Mouse (Mus musculus) MEL (cell line): ENCODE measurements around the gene Gsap. TPM values are rescaled to one million over a fixed set of nuclear protein-coding genes. Genes with fewer than 3 reads are reported as not detected.
A peak's percentile ranks its signal among the peaks of the same experiment; 100 is the strongest.

Experiments used
- DNase-seq: peaks from one replicate; pipeline ENCODE4 v3.0.0; 2011; ENCODE audit warnings: low read depth, low spot score
- H3K27ac ChIP-seq: 2 replicates; pipeline ENCODE4 v1.5.1; 2012; ENCODE audit warnings: low read depth, mild to moderate bottlenecking, control low read depth, low read length, moderate library complexity; ENCODE audit not compliant: control insufficient read depth
- H3K27me3 ChIP-seq, 2 experiments: fragments of 150-350 bp in 1 of 2; sonication (generic) in 1 of 2; 2 replicates each; pipeline ENCODE4 v1.6.1; 2012; ENCODE audit warnings: low read length in 2 of 2, mild to moderate bottlenecking in 2 of 2, improper control_type of control experiment in 1 of 2, moderate library complexity in 1 of 2; ENCODE audit not compliant: insufficient read depth in 2 of 2, control insufficient read depth in 1 of 2
- H3K36me3 ChIP-seq, 2 experiments: 2 replicates each; pipeline ENCODE4 v1.6.1; 2012 to 2014; ENCODE audit warnings: low read length in 2 of 2, improper control_type of control experiment in 1 of 2, inconsistent platforms in 1 of 2, mild to moderate bottlenecking in 1 of 2; ENCODE audit not compliant: insufficient read depth in 2 of 2, control insufficient read depth in 1 of 2
- H3K4me1 ChIP-seq, 2 experiments: fragments of 150-350 bp in 1 of 2; sonication (generic) in 1 of 2; 2 replicates each; pipeline ENCODE4 v1.6.1; 2012; ENCODE audit warnings: low read length in 2 of 2, improper control_type of control experiment in 1 of 2, mild to moderate bottlenecking in 1 of 2; ENCODE audit not compliant: insufficient read depth in 2 of 2, control insufficient read depth in 1 of 2
- H3K4me3 ChIP-seq, 2 experiments: fragments of 150-350 bp in 1 of 2; sonication (generic) in 1 of 2; 2 replicates each; pipeline ENCODE4 v1.5.1; 2012; ENCODE audit warnings: low read depth in 2 of 2, low read length in 2 of 2, mild to moderate bottlenecking in 2 of 2, moderate library complexity in 2 of 2, control low read depth in 1 of 2, improper control_type of control experiment in 1 of 2; ENCODE audit not compliant: control insufficient read depth in 1 of 2, insufficient read depth in 1 of 2
- H3K79me2 ChIP-seq: 2 replicates; pipeline ENCODE4 v1.6.1; 2012; ENCODE audit warnings: mild to moderate bottlenecking, low read length, moderate library complexity; ENCODE audit not compliant: control insufficient read depth, poor library complexity, insufficient read depth
- H3K9ac ChIP-seq: 2 replicates; pipeline ENCODE4 v1.6.1; 2012; ENCODE audit warnings: low read depth, mild to moderate bottlenecking, control low read depth, low read length, moderate library complexity; ENCODE audit not compliant: control insufficient read depth, poor library complexity, severe bottlenecking
- H3K9me3 ChIP-seq: fragments of 150-350 bp; sonication (generic); replicated peaks from 2 replicates; pipeline ENCODE4 v1.6.1; 2012; ENCODE audit warnings: mild to moderate bottlenecking, low read length, improper control_type of control experiment, moderate library complexity; ENCODE audit not compliant: insufficient read depth
- CHD1 ChIP-seq: IDR thresholded peaks from 2 replicates; pipeline ENCODE4 v1.6.1; 2012; ENCODE audit warnings: low read depth, mild to moderate bottlenecking, inconsistent platforms, low read length, improper control_type of control experiment
- CHD2 ChIP-seq: IDR thresholded peaks from 2 replicates; pipeline ENCODE4 v1.6.1; 2011; ENCODE audit warnings: low read length, improper control_type of control experiment
- GABPA ChIP-seq: IDR thresholded peaks from 2 replicates; pipeline ENCODE4 v1.6.1; 2012; ENCODE audit warnings: low read depth, mild to moderate bottlenecking, inconsistent platforms, low read length, improper control_type of control experiment, moderate library complexity
- MAFK ChIP-seq: IDR thresholded peaks from 2 replicates; pipeline ENCODE4 v1.6.1; 2011; ENCODE audit warnings: low read depth, mild to moderate bottlenecking, low read length, improper control_type of control experiment, borderline replicate concordance
- MAX ChIP-seq: IDR thresholded peaks from 2 replicates; pipeline ENCODE4 v1.6.1; 2011; ENCODE audit warnings: low read length, improper control_type of control experiment
- MXI1 ChIP-seq: IDR thresholded peaks from 2 replicates; pipeline ENCODE4 v1.6.1; 2011; ENCODE audit warnings: mild to moderate bottlenecking, low read depth, low read length, improper control_type of control experiment
- MYB ChIP-seq: IDR thresholded peaks from 2 replicates; pipeline ENCODE4 v1.6.1; 2011; ENCODE audit warnings: mild to moderate bottlenecking, low read depth, low read length, improper control_type of control experiment
- NELFE ChIP-seq: IDR thresholded peaks from 2 replicates; pipeline ENCODE4 v1.6.1; 2011; ENCODE audit warnings: low read depth, low read length, improper control_type of control experiment
- POLR2AphosphoS5 ChIP-seq: IDR thresholded peaks from 2 replicates; pipeline ENCODE4 v1.6.1; 2012; ENCODE audit warnings: low read depth, borderline replicate concordance, mild to moderate bottlenecking, inconsistent platforms, low read length, moderate library complexity, mixed read lengths
- RAD21 ChIP-seq: IDR thresholded peaks from 2 replicates; pipeline ENCODE4 v1.6.1; 2011; ENCODE audit warnings: mild to moderate bottlenecking, low read depth, low read length, improper control_type of control experiment
- RCOR1 ChIP-seq: IDR thresholded peaks from 2 replicates; pipeline ENCODE4 v1.6.1; 2012; ENCODE audit warnings: low read depth, mild to moderate bottlenecking, inconsistent platforms, low read length, improper control_type of control experiment
- USF1 ChIP-seq: IDR thresholded peaks from 2 replicates; pipeline ENCODE4 v1.6.1; 2014; ENCODE audit warnings: low read depth, mild to moderate bottlenecking, inconsistent platforms, low read length, improper control_type of control experiment, moderate library complexity
- ZKSCAN1 ChIP-seq: IDR thresholded peaks from 2 replicates; pipeline ENCODE4 v1.6.1; 2012; ENCODE audit warnings: low read depth, mild to moderate bottlenecking, inconsistent platforms, low read length, improper control_type of control experiment, moderate library complexity
- ZNF384 ChIP-seq: IDR thresholded peaks from 2 replicates; pipeline ENCODE4 v1.6.1; 2012; ENCODE audit warnings: low read depth, mild to moderate bottlenecking, inconsistent platforms, low read length, improper control_type of control experiment
- polyA plus RNA-seq, 2 experiments: library from polyadenylated mRNA; stranded (reverse) in 1 of 2; unstranded in 1 of 2; fragments of >175 nt in 1 of 2; fragments of >200 nt in 1 of 2; gene quantifications; 2 replicates each; pipeline versions ENCODE4 v1.2.1 to v1.2.4; 2012; ENCODE audit warnings: low replicate concordance in 2 of 2, low read depth in 1 of 2; ENCODE audit not compliant: insufficient read length in 2 of 2, insufficient read depth in 1 of 2, missing spikeins in 1 of 2
- total RNA-seq: library from RNA; depleted of rRNA; stranded (reverse); fragments of 300-350 nt; gene quantifications from 2 replicates; pipeline ENCODE4 v1.2.3, GENCODE M21; 2012

Gsap gene
- total and polyA plus RNA-seq, 3 experiments, result 0.19 to 0.22 TPM; not detected in 1

DNA sequence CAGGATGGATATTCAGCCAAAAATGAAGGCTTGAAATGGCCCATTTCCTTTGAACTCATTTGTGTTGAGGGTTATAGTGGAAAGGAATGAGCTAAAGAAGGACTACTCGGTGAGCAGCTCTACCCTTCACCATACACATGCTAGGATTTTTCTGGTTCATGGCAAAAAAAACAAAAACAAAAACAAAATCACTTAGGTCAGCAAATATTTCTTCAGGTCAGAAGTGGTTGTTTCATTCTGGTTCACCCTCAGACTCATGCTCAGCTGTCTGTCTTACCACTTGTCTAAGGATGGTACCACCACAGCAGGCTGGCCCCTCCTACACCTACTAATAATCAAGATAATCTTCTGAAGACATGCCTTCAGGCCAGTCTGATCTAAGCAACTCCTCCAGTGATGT, 16.2 kb upstream of the Gsap start:
- no peaks in the 10 kb centered on the region for H3K36me3 ChIP-seq
- no peak overlapping the region for H3K9ac ChIP-seq
- H3K4me1 ChIP-seq, result no peaks in the 10 kb centered on the region
- DNase-seq, result no peak
- H3K27me3 ChIP-seq, result peaks cover 0 to 4% of the 10 kb centered on the region in 2 experiments; a peak in 1 of 4 replicates
- H3K4me3 ChIP-seq, result no peak overlapping the region
- no peak overlapping the region for H3K27ac ChIP-seq
- H3K79me2 ChIP-seq, result no peaks in the 10 kb centered on the region
- TF ChIP-seq GABPA (no peak), ZKSCAN1 (no peak), MAFK (peak; percentile 47; the same call in 1 of the 2 replicates), NELFE (no peak), CHD2 (no peak), RAD21 (no peak), ZNF384 (no peak)
- no peaks in the 10 kb centered on the region for H3K9me3 ChIP-seq

DNA sequence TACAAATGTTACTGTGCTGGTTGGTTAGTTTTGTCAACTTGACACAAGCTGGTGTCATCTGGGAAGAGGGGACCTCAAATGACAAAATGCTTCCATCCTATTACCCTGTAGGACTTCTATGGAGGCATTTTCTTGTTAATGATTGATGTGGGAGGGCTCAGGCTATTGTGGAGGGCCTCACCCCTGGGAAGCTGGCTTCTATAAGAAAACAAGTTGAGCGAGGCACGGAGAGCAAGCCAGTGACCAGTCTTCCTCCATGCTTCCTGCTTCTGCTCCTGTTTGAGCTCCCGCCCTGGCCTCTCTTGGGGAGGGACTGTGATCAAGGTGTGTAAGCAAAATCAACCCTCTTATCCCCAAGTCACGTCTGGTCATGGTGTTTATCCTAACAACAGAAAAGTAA, 15.6 kb upstream of the Gsap start:
- H3K79me2 ChIP-seq, result no peaks in the 10 kb centered on the region
- H3K27ac ChIP-seq, result no peak overlapping the region
- H3K36me3 ChIP-seq, result no peaks in the 10 kb centered on the region
- no peaks in the 10 kb centered on the region for H3K4me1 ChIP-seq
- H3K9ac ChIP-seq, result no peak overlapping the region
- no peaks in the 10 kb centered on the region for H3K9me3 ChIP-seq
- TF ChIP-seq USF1, result no peak
- no peak for TF ChIP-seq CHD1
- TF ChIP-seq POLR2AphosphoS5, result no peak
- TF ChIP-seq MXI1, result no peak
- TF ChIP-seq CHD2, result no peak
- no peak for TF ChIP-seq MAX
- TF ChIP-seq RCOR1, result no peak
- H3K4me3 ChIP-seq, result no peak overlapping the region
- peaks cover 0 to 4% of the 10 kb centered on the region in 2 experiments; a peak in 1 of 4 replicates for H3K27me3 ChIP-seq
- no peak for DNase-seq

- H3K9me3 ChIP-seq, result no peaks in the 10 kb centered on the region
- no peak overlapping the region for H3K9ac ChIP-seq
- no peaks in the 10 kb centered on the region for H3K36me3 ChIP-seq
- no peak overlapping the region for H3K4me3 ChIP-seq
- no peak overlapping the region for H3K27ac ChIP-seq
- H3K27me3 ChIP-seq, result peaks cover 0 to 4% of the 10 kb centered on the region in 2 experiments; a peak in 1 of 4 replicates
- TF ChIP-seq MAFK (no peak), MYB (no peak), RAD21 (no peak)
- no peak for DNase-seq
- H3K4me1 ChIP-seq, result no peaks in the 10 kb centered on the region
- no peaks in the 10 kb centered on the region for H3K79me2 ChIP-seq
These were observed 15.2 kb upstream of the Gsap start for GRCm38 (mm10) chr5:21170898-21171297.
